Mouse (Mus musculus): ENCODE data around the gene Gcn1l1. TPM values are rescaled to one million over a fixed set of nuclear protein-coding genes. Genes with fewer than 3 reads are reported as not detected.
"Not testable (repeated sequence)": the region's sequence is repeated elsewhere in the genome, so short reads cannot be mapped to it uniquely, and the experiment has no call there.

Gcn1l1 gene
- polyA plus RNA-seq, 1 experiment from 2014 or later, result 14.8 TPM

GRCm38 (mm10) chr5:115577686-115578085, 12.6 kb downstream of the Gcn1l1 start:
- H3K4me1 ChIP-seq (ENCODE audit: control insufficient read depth, low read depth, low read length); ATAC-seq (ENCODE audit: low read depth); H3K9me3 ChIP-seq (replicated peaks; ENCODE audit: control insufficient read depth, low read length); H3K27ac ChIP-seq (ENCODE audit: low read length); H3K4me3 ChIP-seq (ENCODE audit: low read depth, low read length); H3K27me3 ChIP-seq (ENCODE audit: control insufficient read depth, insufficient read depth, low read depth, low read length); H3K9ac ChIP-seq (ENCODE audit: low read depth, low read length); H3K4me2 ChIP-seq (ENCODE audit: low read depth, low read length): not testable (repeated sequence)
- H3K36me3 ChIP-seq (ENCODE audit: control insufficient read depth, insufficient read depth), result peaks cover 48% of the 10 kb centered on the region
- 87% methylated on average over 4 of the region's 4 CpGs for WGBS (ENCODE audit: insufficient replicate concordance)

GRCm38 (mm10) chr5:115578922-115579321, 13.9 kb downstream of the Gcn1l1 start:
- no peak overlapping the region for H3K27ac ChIP-seq (ENCODE audit: low read length)
- no peak overlapping the region for H3K9ac ChIP-seq (ENCODE audit: low read depth, low read length)
- H3K4me2 ChIP-seq (ENCODE audit: low read depth, low read length), result no peak overlapping the region
- peaks cover 59% of the 10 kb centered on the region for H3K36me3 ChIP-seq (ENCODE audit: control insufficient read depth, insufficient read depth)
- ATAC-seq (ENCODE audit: low read depth), result no peak
- no peaks in the 10 kb centered on the region for H3K4me1 ChIP-seq (ENCODE audit: control insufficient read depth, low read depth, low read length)
- H3K4me3 ChIP-seq (ENCODE audit: low read depth, low read length), result no peak overlapping the region
- 88% methylated on average over 14 of the region's 14 CpGs for WGBS (ENCODE audit: insufficient replicate concordance)
- no peaks in the 10 kb centered on the region for H3K27me3 ChIP-seq (ENCODE audit: control insufficient read depth, insufficient read depth, low read depth, low read length)
- peaks cover 5% of the 10 kb centered on the region; the same call in 1 of the 2 replicates for H3K9me3 ChIP-seq (replicated peaks; ENCODE audit: control insufficient read depth, low read length)

DNA sequence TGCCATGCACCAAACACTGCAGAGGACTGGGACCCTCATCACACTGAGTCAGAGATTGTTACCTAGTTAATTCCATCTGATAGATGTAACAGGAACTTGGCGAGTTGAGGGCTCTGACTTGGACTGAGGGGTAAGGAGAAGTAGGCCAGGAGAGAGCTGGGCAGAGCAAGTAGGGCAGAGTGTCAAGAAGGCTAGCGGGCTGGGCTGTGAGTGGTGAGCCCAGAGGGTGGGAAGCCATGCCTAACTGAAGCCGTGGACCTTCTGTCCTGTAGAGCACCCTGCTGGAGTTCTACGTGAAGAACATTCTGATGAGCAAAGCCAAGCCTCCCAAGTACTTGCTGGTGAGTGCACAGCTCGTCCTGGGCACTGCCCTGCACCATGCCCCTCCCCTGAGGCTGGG, 14.3 kb downstream of the Gcn1l1 start:
- WGBS (ENCODE audit: insufficient replicate concordance), result 72% methylated on average over 5 of the region's 5 CpGs
- Histone ChIP-seq H3K9me3 (replicated peaks; ENCODE audit: control insufficient read depth, low read length) (peaks cover 5% of the 10 kb centered on the region; the same call in 1 of the 2 replicates), H3K36me3 (ENCODE audit: control insufficient read depth, insufficient read depth) (peaks cover 59% of the 10 kb centered on the region), H3K27me3 (ENCODE audit: control insufficient read depth, insufficient read depth, low read depth, low read length) (no peaks in the 10 kb centered on the region), H3K4me2 (ENCODE audit: low read depth, low read length) (no peak overlapping the region), H3K27ac (ENCODE audit: low read length) (no peak overlapping the region), H3K9ac (ENCODE audit: low read depth, low read length) (no peak overlapping the region), H3K4me1 (ENCODE audit: control insufficient read depth, low read depth, low read length) (no peaks in the 10 kb centered on the region), H3K4me3 (ENCODE audit: low read depth, low read length) (no peak overlapping the region)
- no peak for ATAC-seq (ENCODE audit: low read depth)

- 82% methylated on average over 14 of the region's 14 CpGs for WGBS (ENCODE audit: insufficient replicate concordance)
- Histone ChIP-seq H3K27me3 (ENCODE audit: control insufficient read depth, insufficient read depth, low read depth, low read length) (no peaks in the 10 kb centered on the region), H3K4me3 (ENCODE audit: low read depth, low read length) (no peak overlapping the region), H3K4me1 (ENCODE audit: control insufficient read depth, low read depth, low read length) (no peaks in the 10 kb centered on the region; the same call in 1 of the 2 replicates), H3K9me3 (replicated peaks; ENCODE audit: control insufficient read depth, low read length) (peaks cover 5% of the 10 kb centered on the region; the same call in 1 of the 2 replicates), H3K36me3 (ENCODE audit: control insufficient read depth, insufficient read depth) (peaks cover 58% of the 10 kb centered on the region), H3K9ac (ENCODE audit: low read depth, low read length) (no peak overlapping the region), H3K4me2 (ENCODE audit: low read depth, low read length) (no peak overlapping the region), H3K27ac (ENCODE audit: low read length) (no peak overlapping the region)
- no peak for ATAC-seq (ENCODE audit: low read depth)
Observed at GRCm38 (mm10) chr5:115580229-115581001, 15.4 kb downstream of the Gcn1l1 start.

GRCm38 (mm10) chr5:115581662-115582061, 16.6 kb downstream of the Gcn1l1 start:
- Histone ChIP-seq H3K4me2 (ENCODE audit: low read depth, low read length) (no peak overlapping the region), H3K9ac (ENCODE audit: low read depth, low read length) (no peak overlapping the region), H3K27ac (ENCODE audit: low read length) (no peak overlapping the region), H3K36me3 (ENCODE audit: control insufficient read depth, insufficient read depth) (peaks cover 55% of the 10 kb centered on the region), H3K9me3 (replicated peaks; ENCODE audit: control insufficient read depth, low read length) (peaks cover 5% of the 10 kb centered on the region; the same call in 1 of the 2 replicates), H3K4me1 (ENCODE audit: control insufficient read depth, low read depth, low read length) (no peaks in the 10 kb centered on the region; the same call in 1 of the 2 replicates), H3K27me3 (ENCODE audit: control insufficient read depth, insufficient read depth, low read depth, low read length) (no peaks in the 10 kb centered on the region), H3K4me3 (ENCODE audit: low read depth, low read length) (no peak overlapping the region)
- ATAC-seq (ENCODE audit: low read depth), result no peak
- 89% methylated on average over 9 of the region's 9 CpGs for WGBS (ENCODE audit: insufficient replicate concordance)

DNA sequence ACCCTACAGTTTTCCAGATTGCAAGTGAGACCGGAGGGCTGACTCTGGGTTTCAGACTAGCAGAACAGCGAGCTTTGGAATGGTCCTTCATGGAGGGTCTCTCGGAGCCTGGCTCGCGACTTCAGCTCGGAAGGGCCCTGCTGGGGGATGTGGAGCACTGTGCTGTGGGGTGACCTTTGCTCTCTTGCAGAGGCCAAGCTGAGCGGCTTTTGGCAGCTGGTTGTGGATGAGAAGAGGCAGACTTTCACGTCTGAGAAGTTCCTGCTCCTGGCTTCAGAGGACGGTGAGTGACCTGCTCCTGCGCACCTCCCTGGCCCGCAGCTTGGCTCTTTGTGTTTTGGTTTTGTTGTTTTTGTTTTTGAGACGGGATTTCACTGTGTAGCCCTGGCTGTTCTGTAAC, 20.6 kb downstream of the Gcn1l1 start:
- H3K36me3 ChIP-seq (ENCODE audit: control insufficient read depth, insufficient read depth), result peaks cover 59% of the 10 kb centered on the region
- peaks cover 5% of the 10 kb centered on the region; the same call in 1 of the 2 replicates for H3K9me3 ChIP-seq (replicated peaks; ENCODE audit: control insufficient read depth, low read length)
- WGBS (ENCODE audit: insufficient replicate concordance), result 75% methylated on average over 12 of the region's 12 CpGs
- H3K4me1 ChIP-seq (ENCODE audit: control insufficient read depth, low read depth, low read length), result no peaks in the 10 kb centered on the region; the same call in 1 of the 2 replicates
- no peaks in the 10 kb centered on the region for H3K27me3 ChIP-seq (ENCODE audit: control insufficient read depth, insufficient read depth, low read depth, low read length)
- H3K4me3 ChIP-seq (ENCODE audit: low read depth, low read length), result no peak overlapping the region
- ATAC-seq (ENCODE audit: low read depth), result peak; percentile 41; the same call in 1 of the 2 replicates
- H3K27ac ChIP-seq (ENCODE audit: low read length), result no peak overlapping the region
- no peak overlapping the region for H3K9ac ChIP-seq (ENCODE audit: low read depth, low read length)
- no peak overlapping the region for H3K4me2 ChIP-seq (ENCODE audit: low read depth, low read length)

DNA sequence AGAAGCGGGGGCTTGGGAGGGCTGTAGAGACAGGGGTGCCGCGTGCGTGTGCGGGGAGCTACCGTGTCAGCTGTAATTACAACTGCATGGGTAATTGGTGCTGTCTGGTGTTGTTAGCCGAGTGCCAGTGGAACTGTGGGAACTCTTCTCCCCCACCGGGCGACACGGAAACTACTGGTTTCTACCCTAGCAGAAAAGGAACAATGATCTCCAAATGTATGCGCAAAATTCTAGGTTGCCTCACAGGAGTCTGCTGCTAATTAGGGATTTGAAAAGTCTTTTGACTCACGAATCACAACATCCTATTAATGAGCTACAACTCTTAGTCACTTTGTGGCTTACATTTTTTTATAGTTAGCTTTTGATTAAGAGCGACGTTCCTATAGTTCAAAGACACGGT, 21.1 kb downstream of the Gcn1l1 start:
- H3K4me2 ChIP-seq (ENCODE audit: low read depth, low read length), result no peak overlapping the region
- 88% methylated on average over 15 of the region's 15 CpGs for WGBS (ENCODE audit: insufficient replicate concordance)

GRCm38 (mm10) chr5:115586780-115587179, 21.7 kb downstream of the Gcn1l1 start:
- ATAC-seq (ENCODE audit: low read depth), result no peak
- Histone ChIP-seq H3K9ac (ENCODE audit: low read depth, low read length) (no peak overlapping the region), H3K27me3 (ENCODE audit: control insufficient read depth, insufficient read depth, low read depth, low read length) (no peaks in the 10 kb centered on the region), H3K4me3 (ENCODE audit: low read depth, low read length) (no peak overlapping the region), H3K36me3 (ENCODE audit: control insufficient read depth, insufficient read depth) (peaks cover 49% of the 10 kb centered on the region), H3K27ac (ENCODE audit: low read length) (no peak overlapping the region), H3K4me1 (ENCODE audit: control insufficient read depth, low read depth, low read length) (no peaks in the 10 kb centered on the region; the same call in 1 of the 2 replicates), H3K4me2 (ENCODE audit: low read depth, low read length) (no peak overlapping the region), H3K9me3 (replicated peaks; ENCODE audit: control insufficient read depth, low read length) (peaks cover 5% of the 10 kb centered on the region; the same call in 1 of the 2 replicates)
- WGBS (ENCODE audit: insufficient replicate concordance), result 81% methylated on average over 2 of the region's 2 CpGs

More for the DNA sequence above, 21.1 kb downstream of the Gcn1l1 start:
- H3K9me3 ChIP-seq (replicated peaks; ENCODE audit: control insufficient read depth, low read length), result peaks cover 5% of the 10 kb centered on the region; the same call in 1 of the 2 replicates
- no peaks in the 10 kb centered on the region; the same call in 1 of the 2 replicates for H3K4me1 ChIP-seq (ENCODE audit: control insufficient read depth, low read depth, low read length)
- peaks cover 55% of the 10 kb centered on the region for H3K36me3 ChIP-seq (ENCODE audit: control insufficient read depth, insufficient read depth)
- no peak for ATAC-seq (ENCODE audit: low read depth)
- H3K4me3 ChIP-seq (ENCODE audit: low read depth, low read length), result no peak overlapping the region
- H3K27me3 ChIP-seq (ENCODE audit: control insufficient read depth, insufficient read depth, low read depth, low read length), result no peaks in the 10 kb centered on the region
- no peak overlapping the region for H3K27ac ChIP-seq (ENCODE audit: low read length)
- no peak overlapping the region for H3K9ac ChIP-seq (ENCODE audit: low read depth, low read length)

DNA sequence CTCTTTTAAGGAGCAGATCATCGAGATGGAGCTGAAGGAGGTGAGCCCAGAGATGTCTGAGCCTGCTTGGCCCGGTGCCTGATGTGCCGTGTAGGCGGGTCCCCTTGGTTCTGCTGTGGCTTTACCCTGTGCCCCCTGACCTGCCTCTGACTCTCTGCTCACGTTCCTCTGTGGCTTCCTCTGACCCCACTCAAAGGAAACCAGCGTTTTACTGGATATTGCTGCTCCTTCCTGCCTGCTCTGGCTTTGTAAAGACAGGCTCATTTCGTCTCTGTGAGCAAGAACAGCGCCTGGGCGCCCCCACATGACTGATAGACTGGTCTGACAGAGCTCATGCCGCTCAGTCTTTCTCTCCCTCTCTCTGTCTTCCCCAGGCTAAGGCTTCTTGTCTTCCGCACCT, 26.0 kb downstream of the Gcn1l1 start:
- Histone ChIP-seq H3K36me3 (ENCODE audit: control insufficient read depth, insufficient read depth) (peaks cover 59% of the 10 kb centered on the region), H3K4me1 (ENCODE audit: control insufficient read depth, low read depth, low read length) (no peaks in the 10 kb centered on the region), H3K9me3 (replicated peaks; ENCODE audit: control insufficient read depth, low read length) (no peaks in the 10 kb centered on the region), H3K4me2 (ENCODE audit: low read depth, low read length) (no peak overlapping the region), H3K27ac (ENCODE audit: low read length) (no peak overlapping the region), H3K27me3 (ENCODE audit: control insufficient read depth, insufficient read depth, low read depth, low read length) (no peaks in the 10 kb centered on the region), H3K4me3 (ENCODE audit: low read depth, low read length) (no peak overlapping the region), H3K9ac (ENCODE audit: low read depth, low read length) (no peak overlapping the region)
- no peak for ATAC-seq (ENCODE audit: low read depth)
- 48% methylated on average over 11 of the region's 11 CpGs for WGBS (ENCODE audit: insufficient replicate concordance)

All from liver, embryonic 16.5 days (tissue).